Mouse (Mus musculus) thymus, postnatal 14 days (tissue): ENCODE measurements around the gene Prl7c1.
"Not testable (repeated sequence)": the region's sequence is repeated elsewhere in the genome, so short reads cannot be mapped to it uniquely, and the experiment has no call there.

ENCODE experiments used
- DNase-seq: peaks from one replicate; pipeline ENCODE4 v3.0.0; 2021

Prl7c1 gene

DNA sequence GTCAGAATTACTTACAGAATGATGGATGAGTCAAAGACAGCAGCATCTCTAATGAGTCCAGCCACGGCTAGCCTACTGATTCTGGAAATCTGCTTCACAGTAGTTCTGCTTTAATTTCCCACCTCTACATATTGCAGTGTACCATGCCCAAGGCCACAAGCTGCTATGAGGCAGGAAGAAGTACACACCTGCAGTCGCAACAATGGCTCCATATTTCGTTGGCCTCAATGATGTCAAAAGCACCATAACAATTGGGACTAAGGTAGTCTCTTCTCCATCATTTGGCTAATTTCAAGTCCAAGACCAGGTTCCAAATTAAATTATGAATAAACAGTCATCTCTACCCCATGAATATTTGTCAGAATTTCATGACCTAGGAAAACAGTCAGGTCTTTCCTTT, at the start of gene Prl7c1:
TSS of gene Prl7c1 (minus strand) at position 101 of the 400 bp plus-strand sequence.
- DNase-seq, result not testable (repeated sequence)

DNA sequence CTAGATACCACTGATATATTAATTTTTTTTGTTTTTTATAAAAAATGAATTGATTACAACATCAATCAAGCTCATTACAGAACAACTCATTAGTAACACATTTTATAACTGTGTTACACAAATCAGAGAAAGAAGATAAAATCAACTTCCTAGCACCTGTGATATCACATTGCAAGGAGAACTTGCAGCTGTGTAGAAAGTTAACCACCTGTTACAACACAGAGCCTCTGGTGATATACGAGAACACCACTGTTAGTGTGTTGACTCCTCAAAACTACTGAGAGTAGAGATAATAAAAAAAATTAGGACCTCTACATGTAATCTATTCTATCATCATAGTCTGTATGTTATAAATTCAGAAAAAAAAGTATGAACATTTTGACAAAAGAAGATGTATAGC, 22.2 kb upstream of the Prl7c1 start:
- DNase-seq, result no peak

DNA sequence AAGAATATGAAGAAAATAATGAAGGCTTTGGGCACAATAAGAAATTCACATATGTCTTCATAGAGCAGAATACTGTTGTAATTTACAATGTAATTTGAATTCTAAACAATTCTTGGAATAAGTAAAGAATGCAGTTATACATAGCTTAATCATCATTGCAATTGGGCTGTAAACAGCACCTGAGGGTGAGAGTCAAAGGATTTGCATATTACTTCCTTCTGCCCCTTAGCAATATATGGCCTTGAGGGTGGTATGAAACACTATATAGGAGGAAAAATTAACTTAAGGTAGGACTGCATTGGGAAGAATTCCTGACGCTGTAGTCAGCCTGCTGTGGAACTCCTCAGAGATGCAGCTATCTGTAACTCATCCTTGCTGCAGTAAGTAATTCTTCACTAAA, 20.8 kb upstream of the Prl7c1 start, which contains the start of gene Prl2a1:
TSS of gene Prl2a1 (plus strand) at position 301 of the 400 bp plus-strand sequence.
- no peak for DNase-seq

DNA sequence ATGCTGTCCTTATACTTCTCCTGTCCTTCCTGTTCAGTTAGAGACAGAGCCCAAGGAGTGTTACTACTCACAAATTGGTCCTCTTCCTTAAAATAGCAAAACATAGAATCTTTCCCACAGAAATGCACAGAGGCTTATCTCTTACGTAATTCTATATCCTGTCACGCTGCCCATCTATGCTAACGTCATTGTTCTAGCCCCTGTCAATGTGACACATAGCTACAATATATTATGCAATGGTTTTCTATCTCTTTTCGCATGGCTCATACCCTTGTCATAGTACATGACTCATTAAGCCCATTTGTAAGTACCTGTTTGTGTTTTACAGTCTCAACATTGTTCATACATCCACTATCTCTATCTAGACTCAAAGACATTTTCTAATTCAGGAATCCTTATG, 18.7 kb upstream of the Prl7c1 start:
- DNase-seq, result no peak

DNA sequence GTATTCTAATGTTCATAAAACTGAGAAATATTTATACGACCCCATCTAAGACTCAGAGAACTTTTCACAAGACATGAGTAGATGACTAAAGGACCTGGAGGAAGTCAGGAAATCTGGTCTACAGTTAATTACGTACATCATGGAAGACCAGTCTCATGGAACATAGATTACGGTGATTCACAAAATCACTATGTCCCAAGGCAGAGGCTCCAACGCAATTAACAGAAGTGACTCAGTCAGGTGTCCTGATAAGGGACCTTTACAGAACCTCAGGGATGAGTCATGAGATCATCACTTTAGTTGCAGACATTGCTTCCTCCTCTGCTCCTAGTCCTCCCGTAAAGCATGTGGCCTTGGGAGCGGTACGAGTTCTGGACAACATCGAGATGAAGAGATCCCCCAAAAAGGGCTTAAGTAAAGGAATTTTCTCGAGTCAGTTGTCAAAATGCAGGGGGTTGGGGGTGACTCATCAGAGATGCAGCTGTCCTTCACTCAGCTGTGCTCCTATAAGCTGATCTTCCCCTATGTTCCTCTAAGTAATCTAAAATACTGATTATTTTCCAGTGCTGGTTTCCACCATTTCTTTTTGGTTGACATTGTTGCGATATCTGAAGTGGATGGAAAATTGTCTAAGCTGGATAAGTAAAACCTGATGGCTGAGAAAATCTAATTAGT, 46.0 kb downstream of the Prl7c1 start:
- DNase-seq, result no peak

DNA sequence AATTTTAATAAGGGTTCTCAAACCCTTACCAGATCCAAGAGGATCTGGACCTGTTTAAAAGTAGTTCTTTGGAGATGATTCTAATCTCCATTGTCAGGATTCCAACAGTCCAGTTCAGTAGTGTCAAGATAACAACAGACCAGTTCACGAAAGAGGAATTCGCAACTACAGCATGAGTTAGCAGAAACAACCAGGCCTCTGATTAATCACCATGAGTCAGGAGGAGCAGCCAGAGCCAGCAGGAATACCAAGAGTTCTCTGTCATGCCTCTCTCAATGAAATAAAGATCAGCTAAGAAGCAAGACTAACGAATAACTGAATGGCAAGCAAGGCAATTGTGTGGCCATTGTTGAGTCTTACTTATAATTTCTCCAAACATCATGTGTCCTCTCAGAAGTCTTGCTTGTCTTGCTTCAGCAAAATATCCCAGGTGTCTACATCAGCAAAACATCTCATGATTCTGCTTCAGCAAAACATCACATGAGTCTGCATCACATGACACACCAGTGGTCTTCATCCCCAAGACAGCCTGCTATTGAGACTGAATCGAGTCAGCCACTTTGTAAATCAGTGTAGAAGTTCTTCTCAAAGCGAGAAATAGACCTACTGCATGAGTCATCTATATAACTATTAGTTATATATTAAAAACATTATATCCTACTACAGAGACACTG, 50.2 kb downstream of the Prl7c1 start:
- DNase-seq, result not testable (repeated sequence)

DNA sequence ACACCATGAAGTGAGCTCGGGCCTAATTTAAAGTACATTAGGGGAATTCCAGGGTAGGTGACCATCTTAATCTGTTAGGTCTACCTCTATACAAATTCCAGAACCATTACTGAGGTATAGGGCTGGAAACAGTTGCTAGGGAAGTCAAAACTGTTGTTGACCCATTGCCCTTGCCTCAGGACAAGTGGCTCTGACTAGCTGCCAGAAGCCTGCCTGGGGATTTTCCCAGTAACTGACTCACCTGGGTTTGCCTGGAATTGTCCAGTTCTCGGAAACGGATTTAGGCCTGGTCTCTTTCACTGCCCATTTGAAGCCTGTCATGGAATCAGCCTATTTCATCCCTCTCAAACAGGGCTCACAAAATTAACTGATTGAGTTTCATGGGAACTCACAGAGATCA, 55.5 kb downstream of the Prl7c1 start:
- not testable (repeated sequence) for DNase-seq
